Mouse (Mus musculus): Measurements from ENCODE around the gene Gm10160.
"Not testable (repeated sequence)": the region's sequence is repeated elsewhere in the genome, so short reads cannot be mapped to it uniquely, and the experiment has no call there.

Gene Gm10160

DNA sequence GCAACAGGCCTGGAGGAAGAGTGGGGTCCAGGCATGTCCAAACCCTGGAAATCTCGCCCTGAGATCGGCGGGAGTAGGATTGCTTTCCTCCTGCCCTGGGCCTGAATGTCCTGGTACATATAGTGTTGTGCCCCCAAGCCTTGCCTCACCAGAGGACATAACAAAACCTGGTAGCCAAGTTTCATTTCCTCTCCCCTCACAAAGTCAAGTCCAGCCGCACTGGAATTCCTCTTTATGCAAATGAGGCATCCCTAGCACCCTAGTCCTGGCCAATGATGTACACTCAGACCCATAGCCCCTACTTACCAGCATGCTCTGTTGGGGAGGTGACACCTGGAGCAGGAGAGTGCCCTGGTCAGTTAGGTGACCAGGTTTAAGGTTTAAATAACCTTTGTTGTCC lies 627 bp upstream of the Gm10160 start:
- DNase-seq, result no peak

- no peak for DNase-seq
These were observed 856 bp downstream of the Gm10160 start for GRCm38 (mm10) chr7:81854568-81855307.

- DNase-seq, result no peak
These were observed 3.9 kb downstream of the Gm10160 start for GRCm38 (mm10) chr7:81851706-81852105.

DNA sequence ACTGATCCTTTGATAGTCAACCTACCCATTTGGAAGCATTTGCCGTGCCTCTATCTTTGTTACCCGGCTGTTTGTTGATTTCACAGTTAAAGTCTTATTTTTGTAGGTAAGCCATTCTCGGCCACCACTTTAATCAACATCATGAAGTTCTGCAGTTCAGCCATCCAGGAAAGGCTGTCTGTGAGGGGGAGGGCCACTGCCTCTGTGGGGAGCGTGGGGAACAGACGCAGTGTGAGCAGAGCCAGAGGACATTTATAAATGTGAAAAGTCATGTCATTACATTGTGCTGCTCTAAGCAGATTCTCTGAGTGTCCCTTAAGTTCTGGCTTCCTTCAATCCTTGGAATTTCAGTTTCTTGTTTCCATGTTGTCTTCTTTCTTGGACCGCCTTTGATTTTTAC lies 5.4 kb downstream of the Gm10160 start:
- no peak for DNase-seq

- DNase-seq, result no peak
These were observed 6.0 kb downstream of the Gm10160 start for GRCm38 (mm10) chr7:81849633-81850032.

- no peak for DNase-seq
These were observed 6.4 kb downstream of the Gm10160 start for GRCm38 (mm10) chr7:81849214-81849613.

- DNase-seq, result no peak
These were observed 7.8 kb downstream of the Gm10160 start for GRCm38 (mm10) chr7:81847777-81848176.

GRCm38 (mm10) chr7:81847010-81847409 lies 8.6 kb downstream of the Gm10160 start:
- no peak for DNase-seq

DNA sequence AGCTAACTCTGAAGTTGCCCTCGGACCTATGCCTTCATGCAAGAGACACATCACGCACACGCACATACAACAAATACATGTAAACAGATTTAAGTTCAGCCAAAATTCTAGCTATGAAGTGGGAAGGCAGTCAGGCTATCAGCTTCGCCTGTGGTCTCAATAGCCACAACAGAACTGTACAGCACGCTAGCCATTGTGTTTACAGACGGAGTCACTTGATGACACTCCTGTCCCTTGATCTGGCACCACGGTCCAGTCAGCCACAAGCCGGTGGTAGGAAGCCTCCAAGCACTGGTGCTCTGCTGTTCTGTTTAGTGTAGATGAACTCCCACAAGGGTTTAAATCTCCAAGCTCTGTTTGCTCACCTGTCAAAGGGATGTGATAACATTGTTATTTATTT lies 9.6 kb downstream of the Gm10160 start:
- DNase-seq, result no peak

- no peak for DNase-seq
These were observed 10.3 kb downstream of the Gm10160 start for GRCm38 (mm10) chr7:81845313-81845712.

- no peak for DNase-seq
These were observed 10.8 kb downstream of the Gm10160 start for GRCm38 (mm10) chr7:81844801-81845200.

DNA sequence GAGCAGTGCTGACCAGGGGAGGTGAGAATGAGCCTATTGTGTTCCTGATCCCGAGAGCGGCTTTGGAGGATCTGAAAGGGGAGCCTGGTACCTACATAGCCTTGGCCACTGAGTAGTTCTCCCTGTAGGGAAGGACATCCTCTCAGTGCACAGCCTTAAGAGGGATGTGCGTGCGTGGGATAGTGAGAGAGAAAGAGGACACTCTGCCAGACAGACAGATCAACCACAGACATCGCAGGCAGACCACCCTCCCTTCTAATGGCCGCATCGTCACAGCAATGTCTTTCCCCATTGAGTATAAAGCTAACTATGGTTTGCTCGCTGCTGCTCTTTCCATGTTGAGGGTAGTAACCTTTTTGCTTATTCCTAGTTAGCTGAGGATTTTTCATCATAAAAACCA lies 11.7 kb downstream of the Gm10160 start:
- no peak for DNase-seq

DNA sequence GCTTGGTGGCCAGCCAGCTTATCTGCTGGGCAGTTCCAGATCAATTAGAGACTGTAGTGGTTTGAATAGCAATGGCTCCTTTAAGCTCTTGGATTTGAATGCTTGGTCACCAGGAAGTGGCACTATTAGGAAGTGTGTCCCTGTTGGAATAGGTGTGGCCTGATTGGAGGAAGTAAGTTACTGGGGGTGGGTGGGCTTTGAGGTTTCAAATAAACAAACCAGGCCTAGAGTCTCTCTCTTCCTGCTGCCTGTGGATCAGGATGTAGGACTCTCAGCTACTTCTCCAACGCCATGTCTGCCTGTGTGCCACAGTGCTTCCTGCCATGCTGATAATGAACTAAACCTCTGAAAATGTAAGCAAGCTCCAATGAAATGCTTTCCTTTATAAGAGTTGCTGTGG lies 12.6 kb downstream of the Gm10160 start:
- DNase-seq, result no peak

DNA sequence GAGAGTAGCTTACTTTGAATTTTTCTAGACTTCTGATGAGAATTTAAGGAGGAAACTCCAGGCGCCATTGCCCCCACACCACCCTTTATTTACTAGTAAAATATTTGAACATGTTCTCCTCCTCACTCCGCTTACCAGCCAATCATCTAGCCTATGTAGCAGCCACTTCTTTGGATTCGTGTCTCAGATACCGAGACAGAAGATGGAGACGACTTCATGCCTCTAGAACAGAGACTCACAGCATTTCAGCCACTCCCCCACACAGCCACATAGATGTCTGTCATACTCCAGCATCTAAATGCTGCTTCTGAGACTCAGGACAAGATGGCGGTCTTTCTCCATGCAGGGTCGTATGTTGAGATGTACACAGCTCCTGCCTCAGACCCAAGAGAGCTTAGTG lies 13.5 kb downstream of the Gm10160 start:
- no peak for DNase-seq

GRCm38 (mm10) chr7:81841439-81841838 lies 14.2 kb downstream of the Gm10160 start:
- peak; percentile 60 to 62 for DNase-seq

GRCm38 (mm10) chr7:81840661-81841181 lies 14.9 kb downstream of the Gm10160 start:
- DNase-seq, result no peak

GRCm38 (mm10) chr7:81839746-81840145 lies 15.8 kb downstream of the Gm10160 start:
- DNase-seq, result no peak

DNA sequence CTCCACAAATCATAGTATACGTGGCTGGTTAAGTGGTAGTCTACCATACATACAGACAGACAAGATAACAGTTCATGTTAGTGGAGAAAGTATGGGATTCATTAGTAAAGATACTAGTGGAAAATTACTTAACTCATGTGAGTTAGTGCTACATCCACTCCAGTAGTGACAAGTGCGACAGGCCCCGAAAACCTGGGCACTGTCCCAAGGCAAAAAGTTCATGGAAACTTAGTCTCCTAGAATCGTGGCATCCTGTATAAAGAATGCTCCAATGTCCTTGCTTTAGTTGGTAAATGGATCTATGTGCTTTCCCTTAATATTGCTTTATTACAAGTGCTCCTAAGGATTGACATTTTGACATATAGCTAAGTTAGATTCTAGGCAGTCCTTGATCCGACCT lies 17.8 kb downstream of the Gm10160 start:
- not testable (repeated sequence) for DNase-seq

GRCm38 (mm10) chr7:81835430-81835829 lies 20.2 kb downstream of the Gm10160 start:
- DNase-seq, result no peak

DNA sequence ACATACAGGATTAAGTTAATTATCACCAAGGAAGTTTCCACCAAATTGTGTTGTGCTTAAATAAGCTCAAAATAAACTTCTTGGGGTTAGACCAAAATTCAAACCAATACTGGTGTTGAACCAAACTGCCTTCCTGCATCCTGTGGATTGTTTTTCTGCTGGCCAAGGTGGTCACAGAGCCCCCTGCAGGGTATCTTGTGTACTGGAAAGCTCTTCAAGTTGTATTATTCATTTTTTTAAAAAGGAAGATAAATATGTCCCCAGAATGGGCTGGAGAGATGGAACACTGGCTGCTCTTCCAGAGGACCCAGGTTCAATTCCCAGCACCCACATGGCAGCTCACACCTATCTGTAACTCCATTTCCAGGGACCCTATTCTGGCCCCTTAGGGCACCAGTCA lies 20.7 kb downstream of the Gm10160 start:
- DNase-seq, result no peak

- DNase-seq, result peak; percentile 72 to 76
These were observed 26.2 kb downstream of the Gm10160 start, which contains the start of gene Btbd1 for GRCm38 (mm10) chr7:81829379-81829894. Btbd1 (minus strand) TSS chr7:81829431.

DNA sequence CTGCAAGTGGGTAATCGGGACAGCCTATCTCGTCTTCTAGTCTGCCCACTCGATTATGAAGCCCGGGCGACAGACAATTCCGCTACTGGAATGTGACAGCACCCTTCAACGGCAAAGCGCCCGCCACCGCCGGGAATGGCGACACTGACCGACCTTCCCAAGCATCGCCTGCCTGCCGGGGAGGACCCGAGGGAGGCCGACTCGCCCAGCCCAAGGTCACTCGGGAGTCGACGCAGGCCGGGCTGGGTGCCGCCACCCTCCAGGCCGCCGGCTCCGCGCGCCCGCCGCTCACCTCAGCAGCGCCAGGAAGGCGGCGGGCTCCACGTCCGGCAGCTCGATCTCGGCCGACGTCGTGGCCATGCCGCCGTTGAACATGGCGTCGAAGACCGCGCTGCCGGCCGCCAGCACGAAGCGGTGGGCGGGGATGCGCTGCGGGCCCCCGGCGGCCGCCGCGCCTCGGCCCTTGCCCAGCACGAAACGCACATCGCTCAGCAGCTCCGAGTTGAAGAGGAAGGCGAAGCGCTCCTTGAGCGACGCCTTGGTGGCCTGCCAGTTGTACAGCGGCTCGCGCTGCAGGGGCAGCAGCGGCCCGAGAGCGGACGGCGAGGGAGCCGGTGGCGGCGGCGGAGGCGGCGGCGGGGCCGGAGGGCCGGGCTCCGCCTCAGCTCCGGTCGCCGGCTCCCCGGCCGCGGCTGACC lies 26.8 kb downstream of the Gm10160 start:
- DNase-seq, result peak; percentile 25 to 32

- peak; percentile 16 to 33 for DNase-seq
These were observed 27.6 kb downstream of the Gm10160 start for GRCm38 (mm10) chr7:81827806-81828667.
